Mouse (Mus musculus) stomach, postnatal 0 days (tissue): ENCODE measurements at regions not wholly inside any gene's neighbourhood (a gene's known extent, or its start where the extent isn't known, plus 50 kb on each side); places are given as distances from the start of the nearest gene placed in this dataset.

Source experiments
- ATAC-seq: fragments of 200-750 bp; cut with Nextera tagmentation; 2 replicates; pipeline ENCODE4 v1.8.0; 2017; ENCODE audit not compliant: low FRiP score, low TSS enrichment
- DNase-seq: peaks from one replicate; pipeline ENCODE4 v3.0.0-alpha.2; 2016; ENCODE audit warnings: low spot score
- H3K27ac ChIP-seq: fragments of 300-500 bp; sonication (generic); replicated peaks from 2 replicates; pipeline ENCODE4 v1.5.1; 2014; ENCODE audit warnings: mild to moderate bottlenecking, control low read depth
- H3K27me3 ChIP-seq: fragments of 300-500 bp; sonication (generic); 2 replicates; pipeline ENCODE4 v1.6.1; 2014; ENCODE audit warnings: low read length; ENCODE audit not compliant: control insufficient read depth, insufficient read depth
- H3K36me3 ChIP-seq: fragments of 300-500 bp; sonication (generic); 2 replicates; pipeline ENCODE4 v1.6.1; 2014; ENCODE audit warnings: low read length, mixed read lengths; ENCODE audit not compliant: control insufficient read depth, insufficient read depth
- H3K4me1 ChIP-seq: fragments of 300-500 bp; sonication (generic); replicated peaks from 2 replicates; pipeline ENCODE4 v1.6.1; 2014; ENCODE audit warnings: antibody characterized with exemption; ENCODE audit not compliant: control insufficient read depth, insufficient read depth
- H3K4me2 ChIP-seq: fragments of 300-500 bp; sonication (generic); replicated peaks from 2 replicates; pipeline ENCODE4 v1.6.1; 2014; ENCODE audit warnings: low read depth, mild to moderate bottlenecking, control low read depth, moderate library complexity
- H3K4me3 ChIP-seq: fragments of 300-500 bp; sonication (generic); 2 replicates; pipeline ENCODE4 v1.5.1; 2014; ENCODE audit warnings: low read depth, low read length, control low read depth
- H3K9ac ChIP-seq: fragments of 300-500 bp; sonication (generic); 2 replicates; pipeline ENCODE4 v1.6.1; 2014; ENCODE audit warnings: mild to moderate bottlenecking, low read length, control low read depth, mixed read lengths
- H3K9me3 ChIP-seq: fragments of 300-500 bp; sonication (generic); 2 replicates; pipeline ENCODE4 v1.6.1; 2016; ENCODE audit warnings: low read length; ENCODE audit not compliant: control insufficient read depth
- CTCF ChIP-seq: IDR thresholded peaks from 2 replicates; pipeline ENCODE4 v1.5.1; 2016; ENCODE audit warnings: antibody characterized with exemption, low read depth, mild to moderate bottlenecking, moderate library complexity
- EP300 ChIP-seq: optimal IDR thresholded peaks from 2 replicates; pipeline ENCODE3; 2016; ENCODE audit warnings: antibody characterized with exemption
- WGBS: fragments of 180-500 bp; shearing (Covaris S2); extraction: QIAGEN DNeasy Blood & Tissue Kit; methylation state at CpG from one replicate; pipeline ENCODE4 v1.1.7; 2014; 5-methylcytosine and 5-hydroxymethylcytosine counted together

DNA sequence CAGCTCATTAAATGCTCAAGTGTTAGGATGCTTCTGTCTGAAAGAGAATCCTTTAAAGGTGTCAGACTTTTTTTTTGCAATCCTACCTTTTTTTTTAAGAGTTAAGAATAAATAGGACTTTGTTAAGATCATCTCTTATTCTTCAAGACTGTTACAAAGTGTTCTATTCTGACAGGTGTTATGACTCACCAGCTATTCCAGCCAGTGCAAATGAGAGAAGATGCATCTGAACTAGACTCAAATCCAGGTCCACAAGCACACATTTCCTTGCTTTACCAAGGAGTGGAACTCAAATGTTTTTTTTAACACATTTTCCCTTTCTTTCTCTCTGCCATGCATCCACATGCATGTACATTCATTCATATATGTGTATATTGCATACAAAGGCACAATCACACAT lies 98.4 kb upstream of the Atp10a start:
- TF ChIP-seq CTCF (no peak), EP300 (no peak)
- no peak for DNase-seq
- Histone ChIP-seq H3K4me3 (no peak overlapping the region), H3K4me1 (no peaks in the 10 kb centered on the region), H3K27ac (no peak overlapping the region), H3K9ac (no peak overlapping the region), H3K9me3 (no peaks in the 10 kb centered on the region), H3K4me2 (no peak overlapping the region), H3K27me3 (no peaks in the 10 kb centered on the region), H3K36me3 (no peaks in the 10 kb centered on the region)
- ATAC-seq, result no peak

DNA sequence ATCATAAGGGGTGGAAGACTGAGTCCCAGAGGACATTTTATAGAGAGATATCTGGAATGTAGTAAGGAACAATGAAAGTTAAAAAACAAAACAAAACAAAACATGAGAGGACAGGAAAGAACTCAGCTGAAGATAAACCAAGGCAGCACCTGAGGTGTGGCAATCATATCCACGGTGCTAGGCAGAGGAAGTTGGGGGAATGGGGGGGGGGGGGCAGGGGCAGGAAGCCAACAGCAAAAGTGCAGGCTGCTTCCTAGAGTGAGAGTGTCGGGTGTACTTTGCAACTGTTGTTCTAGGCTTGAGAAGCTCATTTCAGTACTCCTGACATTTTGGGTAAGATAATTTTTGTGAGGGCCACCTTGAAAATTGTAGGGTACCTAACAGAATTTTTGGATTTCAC lies 87.2 kb upstream of the Atp10a start:
- Histone ChIP-seq H3K4me3 (no peak overlapping the region), H3K27me3 (no peaks in the 10 kb centered on the region), H3K36me3 (no peaks in the 10 kb centered on the region), H3K9me3 (no peaks in the 10 kb centered on the region), H3K9ac (no peak overlapping the region), H3K27ac (no peak overlapping the region), H3K4me2 (no peak overlapping the region), H3K4me1 (no peaks in the 10 kb centered on the region)
- no peak for ATAC-seq
- DNase-seq, result no peak
- WGBS, result 31% methylated on average over 2 of the region's 2 CpGs
- no peak for TF ChIP-seq CTCF
- no peak for TF ChIP-seq EP300

DNA sequence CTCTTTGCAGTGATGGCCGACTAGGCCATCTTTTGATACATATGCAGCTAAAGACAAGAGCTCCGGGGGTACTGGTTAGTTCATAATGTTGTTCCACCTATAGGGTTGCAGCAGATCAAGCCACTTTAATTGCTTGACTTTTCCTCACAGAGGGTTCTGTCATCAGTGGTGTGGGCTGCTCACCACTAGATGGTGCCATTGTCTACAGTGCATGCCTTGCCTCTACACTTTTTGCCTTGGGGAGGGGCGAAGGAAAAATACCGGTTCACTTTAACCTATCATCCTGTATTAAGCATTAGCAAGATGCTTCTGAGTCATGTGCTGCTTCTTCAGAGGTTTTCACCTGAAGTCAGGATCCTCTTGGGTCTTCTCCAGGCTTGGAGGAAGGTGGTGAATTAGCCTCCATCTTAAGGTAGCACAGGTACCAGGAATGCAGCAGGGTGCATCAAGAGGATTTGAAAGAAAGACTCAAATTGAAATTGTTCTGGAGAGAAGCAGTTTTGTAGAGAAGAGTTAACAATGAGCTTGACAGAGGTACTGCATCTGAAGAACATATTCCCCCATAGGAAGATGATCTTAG lies 71.6 kb upstream of the Atp10a start:
- peak; percentile 55 for DNase-seq

DNA sequence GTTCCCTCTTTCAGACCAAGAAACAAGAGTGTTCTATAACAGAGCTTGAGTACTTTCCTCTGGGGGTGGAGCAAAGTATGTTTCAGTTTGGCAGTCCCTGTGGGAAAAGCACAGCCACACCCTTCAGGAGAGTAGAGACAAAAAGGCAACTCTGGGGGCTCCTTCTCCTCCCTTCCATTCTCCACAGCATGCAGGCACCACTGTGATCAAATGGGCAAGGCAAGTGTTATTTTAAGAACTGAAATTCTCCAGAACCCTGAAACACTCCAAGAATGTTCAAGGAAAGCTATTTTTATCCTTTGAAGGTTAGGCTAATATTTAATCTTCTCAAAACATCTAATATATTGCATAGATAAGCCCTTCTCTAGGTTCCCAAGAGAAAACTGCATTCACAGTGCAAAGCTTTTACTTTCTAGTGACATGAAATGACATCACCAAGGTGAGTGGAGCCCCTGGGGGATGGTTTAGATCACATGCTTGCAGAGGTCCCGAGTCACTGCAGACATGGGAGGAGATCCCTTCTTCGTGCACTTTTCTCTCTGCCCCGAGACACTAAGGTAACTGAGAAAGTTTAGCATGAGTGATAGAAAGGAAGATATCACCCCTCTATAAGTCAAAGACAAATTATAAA lies 70.2 kb upstream of the Atp10a start:
- Histone ChIP-seq H3K27ac (no peak overlapping the region), H3K4me3 (no peak overlapping the region), H3K36me3 (no peaks in the 10 kb centered on the region), H3K4me1 (no peaks in the 10 kb centered on the region), H3K4me2 (no peak overlapping the region), H3K9ac (no peak overlapping the region), H3K9me3 (no peaks in the 10 kb centered on the region), H3K27me3 (no peaks in the 10 kb centered on the region)
- TF ChIP-seq CTCF (no peak), EP300 (no peak)
- no peak for ATAC-seq
- no peak for DNase-seq
- WGBS, result 37% methylated on average over 3 of the region's 3 CpGs

More for the DNA sequence above, 71.6 kb upstream of the Atp10a start:
- no peaks in the 10 kb centered on the region for H3K4me1 ChIP-seq
- H3K9ac ChIP-seq, result no peak overlapping the region
- no peak overlapping the region for H3K4me2 ChIP-seq
- H3K9me3 ChIP-seq, result no peaks in the 10 kb centered on the region
- WGBS, result 20% methylated on average over 4 of the region's 4 CpGs
- H3K27ac ChIP-seq, result no peak overlapping the region
- H3K27me3 ChIP-seq, result no peaks in the 10 kb centered on the region
- ATAC-seq, result peak; percentile 53
- no peaks in the 10 kb centered on the region for H3K36me3 ChIP-seq
- H3K4me3 ChIP-seq, result no peak overlapping the region
- TF ChIP-seq CTCF, result peak; percentile 97
- no peak for TF ChIP-seq EP300

DNA sequence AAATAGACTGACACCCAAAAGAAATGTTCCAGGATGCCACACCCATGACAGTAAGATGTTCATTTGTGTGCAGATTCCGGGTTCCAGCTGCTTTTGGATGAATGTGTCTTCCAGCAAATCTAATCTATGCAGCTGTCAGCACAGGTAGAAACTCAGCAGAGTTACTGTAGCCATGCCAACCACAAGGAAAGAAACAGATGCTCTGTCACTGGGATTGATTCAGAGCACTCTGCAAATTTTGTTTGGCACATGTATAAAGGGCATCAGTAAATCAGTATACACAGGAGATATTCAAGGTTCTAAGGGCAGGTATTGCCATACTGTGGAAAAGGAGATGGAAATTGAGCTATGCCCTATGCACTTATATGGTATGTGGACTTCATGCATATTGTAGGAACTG lies 60.0 kb upstream of the Atp10a start:
- Histone ChIP-seq H3K27ac (no peak overlapping the region), H3K4me2 (no peak overlapping the region), H3K9ac (no peak overlapping the region), H3K27me3 (no peaks in the 10 kb centered on the region), H3K4me1 (no peaks in the 10 kb centered on the region), H3K36me3 (no peaks in the 10 kb centered on the region), H3K4me3 (no peak overlapping the region), H3K9me3 (no peaks in the 10 kb centered on the region)
- 48% methylated on average over 1 of the region's 1 CpGs for WGBS
- DNase-seq, result no peak
- no peak for TF ChIP-seq EP300
- TF ChIP-seq CTCF, result no peak
- no peak for ATAC-seq
